Mouse (Mus musculus) right cerebral cortex, adult 18-20 months (tissue): ENCODE measurements at regions not wholly inside any gene's neighbourhood (a gene's known extent, or its start where the extent isn't known, plus 50 kb on each side); places are given as distances from the start of the nearest gene placed in this dataset.

ENCODE experiments used
- DNase-seq: peaks from one replicate; pipeline ENCODE4 v3.0.0; 2022; ENCODE audit warnings: mixed read lengths

- no peak for DNase-seq
Measured at GRCm38 (mm10) chr16:65916831-65917230, 101.8 kb downstream of the Vgll3 start.

DNA sequence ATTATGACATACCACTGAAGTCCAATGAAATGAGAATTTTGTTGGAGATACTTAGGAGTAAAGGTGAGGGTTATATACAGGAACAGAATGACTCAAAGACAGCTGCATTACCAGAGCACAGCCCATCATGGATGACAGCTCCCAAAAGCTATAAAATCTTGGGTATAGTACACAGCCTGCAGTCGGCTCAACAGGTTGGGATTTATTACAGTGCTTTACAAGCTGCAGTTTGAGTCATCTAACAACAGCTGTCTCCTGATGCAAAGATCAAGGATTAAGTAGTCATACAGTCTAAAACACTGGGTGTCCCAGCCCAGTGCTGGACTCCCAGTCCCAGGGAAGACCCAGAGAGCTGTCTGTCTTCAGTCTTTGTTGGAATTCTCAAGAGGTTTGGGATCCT, 110.9 kb downstream of the Vgll3 start:
- DNase-seq: no peak

GRCm38 (mm10) chr16:65963829-65964228, 148.8 kb downstream of the Vgll3 start:
- no peak for DNase-seq

- no peak for DNase-seq
Measured at GRCm38 (mm10) chr16:65964260-65964659, 149.2 kb downstream of the Vgll3 start.

- DNase-seq: no peak
Measured at GRCm38 (mm10) chr16:65977075-65977474, 162.0 kb downstream of the Vgll3 start.

GRCm38 (mm10) chr16:65987186-65987585, 172.1 kb downstream of the Vgll3 start:
- DNase-seq: no peak

DNA sequence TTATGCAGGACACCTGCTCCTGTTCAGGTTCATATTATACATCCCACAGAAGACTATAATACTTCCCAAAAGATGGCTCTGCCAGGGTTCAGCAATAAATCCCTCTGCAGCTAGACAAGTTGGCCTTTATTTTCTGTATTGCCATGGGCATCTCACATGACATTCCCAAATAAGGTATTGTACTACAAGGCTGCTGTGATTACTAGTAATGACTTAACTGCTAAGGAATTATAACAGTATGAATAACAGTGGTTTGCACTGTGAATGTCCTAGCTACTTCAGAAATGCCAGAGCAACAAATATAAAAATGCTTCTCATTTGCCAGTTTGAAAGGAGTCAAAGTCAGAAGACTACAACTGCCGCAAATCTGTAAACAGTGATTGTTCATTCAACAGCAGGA, 184.3 kb downstream of the Vgll3 start:
- DNase-seq: no peak

DNA sequence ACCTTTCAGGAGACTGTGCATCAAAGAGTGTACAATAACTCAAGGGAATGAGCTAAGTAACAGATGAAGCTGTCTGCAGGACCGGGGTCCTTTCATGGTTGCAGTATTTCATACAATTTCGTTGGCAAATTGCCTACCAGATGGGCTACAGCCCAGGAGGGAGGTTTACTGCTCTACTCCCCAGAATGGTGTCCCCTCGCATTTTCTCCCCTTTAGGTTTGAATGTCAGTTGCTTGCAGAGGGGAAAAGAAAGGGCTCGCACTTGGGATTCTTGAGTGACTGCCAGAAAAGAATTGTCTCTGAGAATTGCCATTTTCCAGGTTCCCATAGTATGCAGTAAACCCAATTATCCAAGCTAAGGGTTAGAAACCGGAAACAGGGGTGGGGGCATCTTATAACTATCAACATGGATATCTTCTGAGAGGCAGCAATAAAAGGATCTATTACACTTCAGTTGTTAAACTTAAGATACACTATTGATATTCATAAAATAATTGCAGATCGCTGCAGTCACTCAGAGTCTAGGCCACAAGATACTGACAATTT, 185.7 kb downstream of the Vgll3 start:
- DNase-seq: no peak

DNA sequence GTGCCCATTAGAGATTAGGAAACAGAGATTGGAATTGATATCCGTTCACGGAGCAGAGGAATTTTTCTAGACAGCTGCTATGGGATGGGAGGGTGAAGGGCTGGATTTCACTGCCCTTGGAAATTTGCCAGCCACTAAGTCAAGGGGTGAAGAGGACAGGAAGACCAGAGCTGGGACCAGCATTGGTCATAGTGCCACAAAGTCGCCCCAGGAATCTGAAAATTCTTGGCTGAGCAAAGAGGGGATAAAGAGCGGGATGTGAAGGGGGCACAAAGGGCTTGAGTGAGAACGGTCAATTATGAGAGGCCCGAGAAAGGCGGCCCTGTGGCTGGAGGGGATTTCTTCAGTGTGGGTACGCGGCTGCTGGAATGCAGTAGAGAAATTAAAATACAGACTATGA, 189.6 kb downstream of the Vgll3 start:
- no peak for DNase-seq

- DNase-seq: peak; percentile 22
Measured at GRCm38 (mm10) chr16:66005954-66006580, 191.0 kb downstream of the Vgll3 start.

- no peak for DNase-seq
Measured at GRCm38 (mm10) chr16:66013608-66014007, 198.6 kb downstream of the Vgll3 start.

DNA sequence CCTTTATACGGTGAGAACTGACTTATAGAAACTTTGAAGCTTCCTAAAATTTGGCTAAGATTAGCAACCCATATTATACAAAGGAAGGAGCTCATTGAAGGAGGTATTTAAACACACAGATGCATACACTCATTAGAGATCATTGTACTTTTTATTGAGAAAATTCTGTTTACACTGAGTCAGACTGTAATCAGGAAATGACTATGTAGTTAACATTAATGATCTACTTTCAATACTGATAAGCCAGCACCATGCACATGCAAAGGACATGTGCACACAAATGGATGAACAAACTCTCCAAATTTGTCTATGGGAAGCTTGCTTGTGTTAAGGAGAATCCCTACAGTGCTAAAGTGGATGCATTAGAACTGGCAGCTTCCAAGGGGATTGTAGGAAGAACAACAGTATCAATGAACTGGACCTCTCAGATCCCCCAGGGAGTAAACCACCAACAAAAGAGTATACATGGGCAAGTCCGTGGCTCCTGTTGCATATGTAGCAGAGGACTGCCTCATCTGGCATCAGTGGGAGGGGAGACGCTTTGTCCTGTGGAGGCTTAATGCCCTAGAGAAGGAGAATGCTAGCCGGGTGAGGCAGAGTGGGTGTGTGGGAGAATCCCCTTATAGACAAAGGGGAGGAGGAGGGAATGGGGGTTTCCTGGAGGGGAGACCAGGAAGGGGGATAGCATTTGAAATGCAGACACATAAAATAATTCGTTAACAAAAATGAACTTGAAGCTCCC, 200.0 kb downstream of the Vgll3 start:
- no peak for DNase-seq

DNA sequence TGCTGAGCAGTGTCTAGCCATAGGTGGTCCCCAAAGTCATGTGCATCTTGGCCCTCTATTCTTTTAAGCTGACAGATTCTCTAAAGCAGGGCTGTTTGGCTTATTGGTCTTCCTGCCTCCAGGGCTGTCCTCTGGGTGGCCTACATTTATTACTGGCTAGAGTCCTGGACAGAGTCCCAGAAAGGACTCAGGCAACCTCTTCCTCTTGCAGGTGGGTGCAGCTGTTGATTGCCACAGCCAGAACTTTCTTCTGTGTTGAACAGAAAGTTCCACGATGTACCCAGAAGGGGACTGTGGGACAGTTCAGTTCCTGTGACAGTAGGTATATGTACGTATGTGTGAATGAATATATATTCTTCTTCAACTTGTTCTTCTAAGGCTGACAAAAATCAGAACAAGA, 202.0 kb downstream of the Vgll3 start:
- DNase-seq: no peak

DNA sequence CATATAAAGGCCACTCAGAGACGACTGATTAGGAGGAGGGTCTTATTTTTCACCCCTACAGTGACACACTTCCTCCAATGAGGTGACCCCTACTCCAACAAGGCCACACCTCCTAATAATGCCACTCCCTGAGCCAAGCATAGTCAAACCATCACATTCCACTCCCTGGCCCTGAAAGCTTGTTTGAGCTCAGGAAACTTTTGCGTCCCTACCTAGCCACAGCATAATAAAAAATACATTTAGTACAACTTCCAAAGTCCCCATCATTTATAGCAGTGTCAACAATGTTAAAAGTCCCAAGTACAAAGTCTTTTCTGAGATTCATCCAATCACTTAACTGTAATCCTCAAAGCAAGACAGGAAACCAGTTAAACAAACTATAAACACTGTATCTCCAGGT, 208.3 kb downstream of the Vgll3 start:
- no peak for DNase-seq
